Mouse (Mus musculus) neural tube, embryonic 14.5 days (tissue): ENCODE data around the gene Xlr5c. TPM values are rescaled to one million over a fixed set of nuclear protein-coding genes. Genes with fewer than 3 reads are reported as not detected.
A peak's percentile ranks its signal among the peaks of the same experiment; 100 is the strongest.
"Not testable (repeated sequence)": the region's sequence is repeated elsewhere in the genome, so short reads cannot be mapped to it uniquely, and the experiment has no call there.

Experiments used
- ATAC-seq: fragments of 200-750 bp; cut with Nextera tagmentation; 2 replicates; pipeline ENCODE4 v1.8.0; 2017; ENCODE audit warnings: low read depth, mild to moderate bottlenecking, moderate TSS enrichment, moderate library complexity
- H3K27ac ChIP-seq: fragments of 300-500 bp; sonication (generic); 2 replicates; pipeline ENCODE4 v1.5.1; 2014; ENCODE audit warnings: low read depth, mild to moderate bottlenecking, control low read depth, low read length, moderate library complexity, mixed read lengths
- H3K27me3 ChIP-seq: fragments of 300-500 bp; sonication (generic); 2 replicates; pipeline ENCODE4 v1.6.1; 2014; ENCODE audit warnings: low read length; ENCODE audit not compliant: control insufficient read depth, insufficient read depth
- H3K36me3 ChIP-seq: fragments of 300-500 bp; sonication (generic); 2 replicates; pipeline ENCODE4 v1.6.1; 2014; ENCODE audit warnings: low read length, mixed read lengths; ENCODE audit not compliant: control insufficient read depth, insufficient read depth
- H3K4me1 ChIP-seq: fragments of 300-500 bp; sonication (generic); 2 replicates; pipeline ENCODE4 v1.6.1; 2014; ENCODE audit warnings: low read length; ENCODE audit not compliant: control insufficient read depth, insufficient read depth
- H3K4me2 ChIP-seq: fragments of 300-500 bp; sonication (generic); 2 replicates; pipeline ENCODE4 v1.6.1; 2014; ENCODE audit warnings: mild to moderate bottlenecking, low read depth, low read length, control low read depth
- H3K4me3 ChIP-seq: fragments of 300-500 bp; sonication (generic); 2 replicates; pipeline ENCODE4 v1.5.1; 2014; ENCODE audit warnings: low read depth, low read length, control low read depth, mixed read lengths
- H3K9ac ChIP-seq: fragments of 300-500 bp; sonication (generic); replicated peaks from 2 replicates; pipeline ENCODE4 v1.6.1; 2014; ENCODE audit warnings: low read depth, mild to moderate bottlenecking, control low read depth, low read length, mixed read lengths
- H3K9me3 ChIP-seq: fragments of 300-500 bp; sonication (generic); 2 replicates; pipeline ENCODE4 v1.6.1; 2016; ENCODE audit warnings: low read length; ENCODE audit not compliant: control insufficient read depth
- WGBS: fragments of 180-500 bp; shearing (Covaris S2); extraction: QIAGEN DNeasy Blood & Tissue Kit; methylation state at CpG from one replicate; pipeline ENCODE4 v1.1.7; 2014; 5-methylcytosine and 5-hydroxymethylcytosine counted together
- polyA plus RNA-seq: library from polyadenylated mRNA; unstranded; fragments of >200 nt; fragmentation: Nextera tagmentation; extraction: Ambion mirVana; gene quantifications from 2 replicates; pipeline ENCODE4 v1.2.1, GENCODE M21; 2014

Xlr5c gene
- polyA plus RNA-seq, result not detected in 2 replicates

DNA sequence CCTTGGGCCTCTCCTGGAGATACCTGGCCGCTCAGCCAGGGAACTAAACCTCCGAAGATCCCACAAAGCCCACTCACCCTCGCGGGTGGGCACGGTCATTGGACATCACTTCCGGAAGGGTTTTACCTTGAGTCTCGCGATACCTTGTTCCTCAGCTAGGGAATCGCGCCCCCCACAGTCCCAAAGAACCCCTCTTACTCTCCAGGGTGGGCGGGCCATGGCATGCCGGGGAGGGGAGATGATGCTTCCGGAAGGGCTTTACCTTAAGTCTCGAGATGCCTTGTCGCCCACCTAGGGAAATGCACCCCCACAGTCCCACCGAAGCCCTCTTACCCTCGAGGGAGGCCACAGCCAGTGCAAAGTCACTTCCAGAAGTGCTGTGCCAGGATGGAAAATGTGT, at the start of gene Xlr5c, which contains the start of gene Xlr5a:
TSS of gene Xlr5c (minus strand) at position 101 of the 400 bp plus-strand sequence.
TSS of gene Xlr5a (minus strand) at position 101 of the 400 bp plus-strand sequence.
- WGBS, result 88% methylated on average over 10 of the region's 17 CpGs
- H3K36me3 ChIP-seq, H3K9me3 ChIP-seq, H3K27me3 ChIP-seq, H3K4me3 ChIP-seq, ATAC-seq, H3K9ac ChIP-seq, H3K4me1 ChIP-seq, H3K27ac ChIP-seq, H3K4me2 ChIP-seq: not testable (repeated sequence)

DNA sequence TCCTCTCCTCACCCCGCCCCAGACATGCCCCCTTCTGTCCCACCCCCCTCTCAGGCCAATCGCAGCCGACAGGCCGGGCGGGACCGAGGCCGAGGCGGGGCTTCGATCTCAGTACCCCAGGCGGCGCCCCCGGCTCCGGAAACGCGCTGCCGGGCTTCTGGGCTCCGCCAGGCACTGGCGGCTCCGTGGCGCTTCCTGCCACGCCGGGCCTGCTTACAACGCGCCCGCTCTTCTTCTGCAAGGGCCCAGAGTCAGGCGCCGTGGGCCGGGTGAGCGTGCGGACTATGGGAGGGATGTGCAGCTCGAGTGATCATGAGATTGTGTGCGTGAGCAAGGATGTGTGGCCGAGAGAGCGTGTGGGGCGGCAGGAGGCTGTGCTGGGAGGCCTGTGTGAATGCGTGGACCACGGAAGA, 49.7 kb upstream of the Xlr5c start, which contains the start of gene Zfp275:
TSS of gene Zfp275 (plus strand) at position 139 of the 413 bp plus-strand sequence.
- 14% methylated on average over 37 of the region's 37 CpGs for WGBS
- Histone ChIP-seq H3K36me3 (no peaks in the 10 kb centered on the region), H3K4me2 (peak within 1 kb of the TSS; percentile 54)

DNA sequence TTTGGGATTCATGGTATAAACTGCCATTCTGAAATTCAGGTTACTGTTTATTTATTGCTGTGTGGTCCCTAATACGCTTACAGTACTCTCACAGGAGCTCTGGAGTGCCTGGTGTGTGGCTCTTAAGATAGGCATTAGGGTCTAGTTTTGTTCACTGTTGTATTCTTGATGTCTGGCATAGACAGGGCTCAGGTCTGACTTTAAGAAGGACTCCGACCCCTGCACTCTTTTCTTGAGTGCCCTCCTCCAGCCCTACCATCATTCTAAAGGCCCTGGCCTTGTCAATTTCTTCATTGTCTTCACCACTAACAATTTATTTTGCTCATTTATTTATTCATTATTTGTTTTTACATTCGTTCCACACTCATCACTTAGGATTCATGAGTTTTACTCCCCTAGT, 49.3 kb upstream of the Xlr5c start:
- ATAC-seq, result peak; percentile 41; the same call in 1 of the 2 replicates
- peak overlapping the region; percentile 54; the same call in 1 of the 2 replicates for H3K4me2 ChIP-seq
- H3K4me3 ChIP-seq, result peak overlapping the region; percentile 50
- no peaks in the 10 kb centered on the region for H3K36me3 ChIP-seq
- peak overlapping the region; percentile 57; the same call in 1 of the 2 replicates for H3K9ac ChIP-seq
- no peaks in the 10 kb centered on the region for H3K4me1 ChIP-seq
- H3K9me3 ChIP-seq, result no peaks in the 10 kb centered on the region
- H3K27me3 ChIP-seq, result no peaks in the 10 kb centered on the region
- no peak overlapping the region for H3K27ac ChIP-seq
- WGBS, result 35% methylated on average over 3 of the region's 3 CpGs

More for the DNA sequence above, 49.7 kb upstream of the Xlr5c start, which contains the start of gene Zfp275:
- peak; percentile 95 for ATAC-seq
- no peaks in the 10 kb centered on the region for H3K9me3 ChIP-seq
- peak within 1 kb of the TSS; percentile 64 for H3K27ac ChIP-seq
- H3K4me1 ChIP-seq, result no peaks in the 10 kb centered on the region
- H3K27me3 ChIP-seq, result no peaks in the 10 kb centered on the region
- peak within 1 kb of the TSS; percentile 50 for H3K4me3 ChIP-seq
- peak within 1 kb of the TSS; percentile 57 for H3K9ac ChIP-seq

DNA sequence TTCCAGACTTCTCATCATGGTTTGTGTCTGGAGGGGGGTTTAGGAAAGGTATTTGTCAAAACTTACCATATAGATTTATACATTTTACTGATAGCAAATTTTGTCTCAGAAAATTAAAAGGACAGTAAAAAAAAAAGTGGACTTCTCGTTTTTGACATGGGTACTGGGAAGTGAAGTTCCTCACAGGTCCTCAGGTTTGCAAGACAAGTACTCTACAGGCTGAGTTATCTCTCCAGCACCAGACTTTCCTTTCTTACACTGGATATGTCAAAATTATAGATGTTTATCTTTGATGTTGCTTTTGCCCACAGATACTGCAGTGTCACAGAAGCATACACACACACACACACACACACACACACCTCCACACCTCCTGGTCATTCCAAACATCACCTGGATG, 48.7 kb upstream of the Xlr5c start:
- H3K9me3 ChIP-seq, result no peaks in the 10 kb centered on the region
- no peak for ATAC-seq
- 78% methylated on average over 1 of the region's 1 CpGs for WGBS

DNA sequence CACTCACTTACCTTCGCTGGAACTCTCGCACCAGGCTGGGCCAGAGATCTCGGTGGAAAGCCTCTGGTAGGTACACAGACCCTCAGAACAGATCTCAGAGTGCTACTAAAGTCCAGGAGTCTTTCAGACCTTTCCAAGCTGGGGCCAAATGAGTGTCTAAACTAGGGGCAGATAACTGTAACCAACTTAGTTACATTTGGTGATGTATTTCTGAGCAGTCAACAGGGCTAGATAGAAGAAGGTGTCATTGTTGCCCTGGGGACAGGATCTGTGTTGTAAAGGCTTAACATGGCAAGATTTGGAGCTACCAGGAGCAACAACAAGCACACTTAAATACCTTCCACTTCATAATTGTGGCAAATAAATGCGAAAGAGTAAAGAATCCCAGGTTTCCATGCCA, 44.0 kb upstream of the Xlr5c start, which contains the start of gene Gm45015:
TSS of gene Gm45015 (minus strand) at position 101 of the 400 bp plus-strand sequence.
- Histone ChIP-seq H3K36me3 (no peaks in the 10 kb centered on the region), H3K27me3 (no peaks in the 10 kb centered on the region), H3K4me2 (no peak within 1 kb of the TSS), H3K27ac (no peak within 1 kb of the TSS), H3K4me3 (no peak within 1 kb of the TSS), H3K9ac (no peak within 1 kb of the TSS), H3K9me3 (no peaks in the 10 kb centered on the region), H3K4me1 (no peaks in the 10 kb centered on the region)
- WGBS, result 92% methylated on average over 4 of the region's 4 CpGs
- ATAC-seq, result no peak

More for the DNA sequence above, 48.7 kb upstream of the Xlr5c start:
- Histone ChIP-seq H3K27me3 (no peaks in the 10 kb centered on the region), H3K27ac (no peak overlapping the region), H3K9ac (no peak overlapping the region), H3K4me3 (no peak overlapping the region), H3K36me3 (no peaks in the 10 kb centered on the region), H3K4me2 (no peak overlapping the region), H3K4me1 (no peaks in the 10 kb centered on the region)

- Histone ChIP-seq H3K4me3 (no peak overlapping the region), H3K9me3 (no peaks in the 10 kb centered on the region), H3K4me1 (no peaks in the 10 kb centered on the region), H3K4me2 (no peak overlapping the region), H3K27ac (no peak overlapping the region), H3K36me3 (no peaks in the 10 kb centered on the region), H3K27me3 (no peaks in the 10 kb centered on the region), H3K9ac (no peak overlapping the region)
- ATAC-seq, result no peak
Observed at GRCm38 (mm10) chrX:73333548-73333947, 40.8 kb upstream of the Xlr5c start.

DNA sequence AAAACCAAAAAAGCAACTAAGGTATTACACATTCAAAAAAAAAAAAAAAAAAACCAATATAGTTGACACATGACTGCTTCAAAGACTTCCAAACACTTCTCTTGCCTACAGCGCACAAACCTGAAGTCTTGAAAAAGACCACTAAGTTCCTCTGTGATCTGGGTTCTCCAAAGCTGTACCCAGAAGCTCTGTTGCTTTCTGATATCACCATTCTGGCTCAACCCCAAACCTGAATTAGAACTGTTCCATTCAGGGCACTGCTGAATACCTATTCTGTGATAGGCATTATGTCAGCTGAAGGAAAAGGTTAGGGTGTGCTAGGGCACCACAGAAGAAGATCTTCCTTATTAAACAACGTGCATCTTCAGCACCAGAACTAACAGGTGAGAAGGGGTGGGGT, 34.4 kb upstream of the Xlr5c start:
- Histone ChIP-seq H3K4me2 (no peak overlapping the region), H3K9me3 (no peaks in the 10 kb centered on the region), H3K36me3 (no peaks in the 10 kb centered on the region), H3K4me1 (no peaks in the 10 kb centered on the region), H3K27ac (no peak overlapping the region), H3K27me3 (no peaks in the 10 kb centered on the region), H3K4me3 (no peak overlapping the region), H3K9ac (no peak overlapping the region)
- no peak for ATAC-seq
- WGBS, result 77% methylated on average over 2 of the region's 2 CpGs

DNA sequence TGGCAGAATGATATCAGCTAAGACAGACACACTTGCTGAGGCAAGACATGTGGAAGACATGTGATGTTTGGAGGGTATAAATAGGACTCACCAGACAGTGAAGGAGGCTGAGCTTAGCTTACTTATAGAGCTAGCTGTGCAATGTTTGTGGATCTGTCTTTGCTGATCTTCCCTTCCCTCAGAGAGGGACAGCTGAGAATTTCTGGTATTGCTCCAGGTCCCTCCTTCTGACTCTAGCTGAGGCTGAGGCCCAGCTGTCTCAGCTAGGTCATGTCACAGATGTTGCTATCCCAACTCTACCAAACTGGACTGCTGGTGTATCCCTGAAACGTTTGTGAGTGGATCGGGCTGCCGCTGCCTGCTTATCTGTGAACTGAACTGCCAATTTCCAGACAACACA, 28.3 kb upstream of the Xlr5c start:
- Histone ChIP-seq H3K9ac (no peak overlapping the region), H3K27ac (no peak overlapping the region), H3K27me3 (no peaks in the 10 kb centered on the region), H3K9me3 (no peaks in the 10 kb centered on the region), H3K4me3 (no peak overlapping the region), H3K4me2 (no peak overlapping the region), H3K36me3 (no peaks in the 10 kb centered on the region), H3K4me1 (no peaks in the 10 kb centered on the region)
- WGBS, result 79% methylated on average over 3 of the region's 3 CpGs
- no peak for ATAC-seq

GRCm38 (mm10) chrX:73312522-73312921, 19.7 kb upstream of the Xlr5c start:
- H3K27me3 ChIP-seq, result no peaks in the 10 kb centered on the region
- no peak overlapping the region for H3K9ac ChIP-seq
- no peaks in the 10 kb centered on the region for H3K36me3 ChIP-seq
- H3K27ac ChIP-seq, result no peak overlapping the region
- no peaks in the 10 kb centered on the region for H3K9me3 ChIP-seq
- no peak overlapping the region for H3K4me3 ChIP-seq
- no peak overlapping the region for H3K4me2 ChIP-seq
- ATAC-seq, result no peak
- H3K4me1 ChIP-seq, result no peaks in the 10 kb centered on the region
- WGBS, result 38% methylated on average over 3 of the region's 3 CpGs
